Mouse (Mus musculus) liver, adult 2 months (tissue): ENCODE data around the gene 1700003E16Rik.
A peak's percentile ranks its signal among the peaks of the same experiment; 100 is the strongest.

Experiments used
- CTCF ChIP-seq: fragments of 200-500 bp; IDR thresholded peaks from 2 replicates; pipeline ENCODE4 v1.5.1; 2011; ENCODE audit warnings: low read depth, low read length, control low read depth
- POLR2A ChIP-seq: fragments of 200-500 bp; IDR thresholded peaks from 2 replicates; pipeline ENCODE4 v1.6.1; 2011; ENCODE audit warnings: low read length, control low read depth; ENCODE audit not compliant: insufficient read depth; ENCODE audit errors: extremely low read depth

DNA sequence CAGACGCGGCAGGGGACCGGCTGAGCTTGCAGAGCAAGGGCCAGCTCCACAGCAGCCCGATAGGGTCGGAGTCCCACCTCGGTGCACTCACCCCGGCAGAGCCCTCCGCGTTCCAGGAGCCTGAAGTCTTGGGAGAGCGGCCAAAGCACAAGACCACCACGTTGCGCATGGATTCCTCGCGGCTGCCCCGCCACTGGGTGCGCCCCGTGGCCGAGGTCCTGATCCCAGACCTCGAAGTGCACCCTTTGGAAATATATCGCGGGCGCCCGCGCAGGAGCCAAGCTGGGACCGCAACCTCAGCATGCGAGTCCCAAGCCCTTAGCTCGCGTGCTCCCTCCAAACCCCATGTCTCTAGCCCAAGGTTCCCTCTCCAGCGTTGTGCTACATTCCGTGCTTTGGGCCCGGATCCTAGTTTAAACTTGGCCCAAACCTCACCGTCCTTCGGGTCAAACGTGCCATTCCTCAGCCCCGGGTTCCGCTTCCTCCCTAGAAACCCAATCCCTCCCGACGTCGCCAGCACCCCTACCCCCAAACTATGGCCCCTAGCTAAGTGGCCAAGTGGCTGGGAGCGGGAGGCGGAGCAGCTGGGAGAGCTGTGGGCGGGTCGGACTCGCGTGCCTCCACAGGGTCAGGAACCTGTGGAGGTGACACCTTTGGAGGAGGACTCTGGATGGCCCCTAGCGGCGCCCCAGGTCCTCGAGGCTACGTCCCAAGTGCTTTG lies 5.9 kb downstream of the 1700003E16Rik start:
- TF ChIP-seq CTCF (peak; percentile 20; the same call in 1 of the 2 replicates), POLR2A (0 out of 2 replicates have a peak, but pooled peaks have one; percentile 52)
